Mouse (Mus musculus): ENCODE data around the gene Gm4985. TPM values are rescaled to one million over a fixed set of nuclear protein-coding genes. Genes with fewer than 3 reads are reported as not detected.

Gene Gm4985
- not detected in 2 replicates for polyA plus RNA-seq (2015; fragmentation: Nextera tagmentation; extraction: Ambion mirVana)

GRCm38 (mm10) chrX:23958834-23959233 is at the start of gene Gm4985:
Gm4985 (minus strand) TSS chrX:23958934.

Small RNAs within 50 kb of the gene (microRNA-seq; reads per million reads assigned to microRNA genes)
- gene Gm25299: not detected

Other genes with a start within 250 kb of the Gm4985 start
- gene Gm4907, start 76.4 kb downstream of the Gm4985 start, polyA plus RNA-seq (2015; fragmentation: Nextera tagmentation; extraction: Ambion mirVana): not detected in 2 replicates

All from urinary bladder, postnatal 0 days (tissue).